Mouse (Mus musculus) inflammation-experienced regulatory T-cells, adult 16 weeks (primary cell): ENCODE data around the gene Yrdc. TPM values are rescaled to one million over a fixed set of nuclear protein-coding genes. Genes with fewer than 3 reads are reported as not detected.

Experiments used
- polyA plus RNA-seq: library from polyadenylated mRNA; unstranded; fragments of 100-300 nt; shearing (Covaris generic); gene quantifications from one replicate; pipeline ENCODE4 v1.2.1, GENCODE M21; 2017

The Yrdc gene
- polyA plus RNA-seq: 5.3 TPM

DNA sequence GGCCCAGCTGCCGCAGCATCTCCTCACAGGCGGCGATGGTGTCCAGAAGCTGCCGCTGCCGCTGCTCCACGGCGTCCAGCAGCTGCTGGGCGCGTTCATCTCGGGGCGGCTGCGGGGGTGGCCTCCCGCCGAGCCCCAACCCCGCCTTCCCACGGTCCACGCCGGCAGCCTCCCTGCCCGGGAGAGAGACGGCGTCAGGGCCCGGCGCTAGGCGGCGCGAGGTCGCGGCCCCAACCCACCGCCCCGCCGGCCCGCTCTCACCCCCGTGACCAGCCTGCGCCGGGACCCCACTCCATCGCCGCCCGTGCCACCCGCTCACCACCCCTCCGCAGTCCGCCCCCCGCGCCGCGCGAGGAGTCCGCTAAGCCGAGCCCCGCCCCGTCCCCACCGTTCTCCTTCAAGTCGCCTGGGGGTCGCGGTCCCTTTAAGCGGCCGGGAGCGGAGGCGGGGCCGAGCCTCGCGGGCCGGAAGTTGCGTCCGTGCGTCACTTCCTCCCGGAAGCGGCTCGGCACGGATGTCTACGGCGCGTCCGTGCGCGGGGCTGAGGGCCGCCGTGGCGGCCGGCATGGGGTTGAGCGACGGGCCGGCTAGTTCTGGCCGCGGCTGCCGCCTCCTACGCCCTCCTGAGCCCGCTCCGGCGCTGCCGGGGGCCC lies at the start of gene Yrdc:
Gene Yrdc (plus strand): TSS at position 419 of the 653 bp plus-strand sequence.

GRCm38 (mm10) chr4:124801552-124802308 lies 48.7 kb upstream of the Yrdc start, which contains the start of gene Mtf1:
TSS of gene Mtf1 (plus strand) at chr4:124802104.

GRCm38 (mm10) chr4:124850933-124851658 lies 617 bp downstream of the Yrdc start, which contains the start of gene 1110065P20Rik:
TSS of gene 1110065P20Rik (minus strand) at chr4:124851196.

DNA sequence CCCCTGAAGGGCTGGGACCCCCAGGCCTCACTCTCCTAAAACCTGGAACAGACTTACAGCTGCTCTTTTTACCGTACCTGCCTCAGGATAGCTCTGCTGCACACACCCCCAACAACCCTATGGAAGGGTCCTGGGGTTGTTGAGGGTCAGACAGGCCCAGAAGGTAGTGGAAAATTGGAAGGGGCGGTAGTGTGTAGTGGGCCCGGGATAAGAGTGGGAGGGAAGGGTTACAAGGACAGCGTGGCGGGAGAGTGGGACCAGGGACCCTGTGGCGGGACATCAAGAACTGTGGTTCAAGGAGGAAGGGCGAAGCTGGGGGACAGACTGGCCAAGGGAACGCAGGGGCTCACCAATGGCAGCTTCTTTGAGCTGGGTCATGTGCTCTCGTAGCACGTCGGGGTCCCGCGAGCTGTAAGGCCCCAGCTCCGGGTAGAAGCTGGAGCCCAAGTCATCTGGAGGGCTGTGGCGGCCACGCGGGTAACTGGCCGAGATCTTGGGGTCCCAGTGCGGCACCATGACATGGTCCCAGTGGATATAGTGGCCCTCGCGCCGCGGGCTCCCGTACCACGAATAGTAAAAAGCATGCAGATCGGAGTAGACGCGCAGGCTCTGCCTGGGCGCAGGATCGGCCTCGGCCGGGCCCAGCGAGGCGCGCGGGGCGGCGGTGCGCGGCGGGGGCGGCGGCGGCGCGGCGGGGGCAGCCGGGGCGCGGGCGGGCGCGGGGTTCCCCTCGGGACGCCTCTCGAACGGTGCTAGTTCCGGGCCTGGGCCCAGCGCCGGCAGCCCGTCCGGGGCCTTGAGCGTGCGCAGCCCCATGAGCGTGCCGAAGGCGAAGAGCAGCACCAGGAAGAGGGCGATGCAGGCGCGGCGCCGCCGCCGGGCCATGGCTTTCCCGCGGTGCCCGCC lies 11.1 kb downstream of the Yrdc start, which contains the start of gene Maneal:
Gene Maneal (minus strand): TSS at position 889 of the 906 bp plus-strand sequence.

GRCm38 (mm10) chr4:124880599-124880998 lies 30.1 kb downstream of the Yrdc start, which contains the start of gene Epha10:
TSS of gene Epha10 (plus strand) at chr4:124880899.

Other genes with a start within 250 kb of the Yrdc start
- not detected for gene 3100002H09Rik, start 239.9 kb upstream of the Yrdc start, polyA plus RNA-seq
- not detected for gene Pou3f1, start 193.9 kb upstream of the Yrdc start, polyA plus RNA-seq
- gene Utp11, start 157.1 kb upstream of the Yrdc start, polyA plus RNA-seq: 80.7 TPM
- gene Fhl3, start 150.0 kb upstream of the Yrdc start, polyA plus RNA-seq: 0.99 TPM
- 141 TPM for gene Sf3a3, start 135.9 kb upstream of the Yrdc start, polyA plus RNA-seq
- gene Inpp5b, start 108.8 kb upstream of the Yrdc start, polyA plus RNA-seq: 182 TPM
- 25.5 TPM for gene Mtf1, start 48.6 kb upstream of the Yrdc start, polyA plus RNA-seq
- gene 1110065P20Rik, start 517 bp downstream of the Yrdc start, polyA plus RNA-seq: 8.0 TPM
- 0.28 TPM for gene Maneal, start 11.5 kb downstream of the Yrdc start, polyA plus RNA-seq
- not detected for gene Epha10, start 30.2 kb downstream of the Yrdc start, polyA plus RNA-seq
- 21.0 TPM for gene 9930104L06Rik, start 86.4 kb downstream of the Yrdc start, polyA plus RNA-seq
- gene Cdca8, start 88.6 kb downstream of the Yrdc start, polyA plus RNA-seq: 16.5 TPM
- gene Rspo1, start 135.8 kb downstream of the Yrdc start, polyA plus RNA-seq: not detected
- 92.9 TPM for gene Gnl2, start 165.9 kb downstream of the Yrdc start, polyA plus RNA-seq
- not detected for gene Dnali1, start 215.0 kb downstream of the Yrdc start, polyA plus RNA-seq
- gene Snip1, start 216.0 kb downstream of the Yrdc start, polyA plus RNA-seq: 17.0 TPM
- 64.3 TPM for gene Meaf6, start 234.5 kb downstream of the Yrdc start, polyA plus RNA-seq